Mouse (Mus musculus) intestine, embryonic 14.5 days (tissue): ENCODE measurements around the gene Olfr1257. TPM values are rescaled to one million over a fixed set of nuclear protein-coding genes. Genes with fewer than 3 reads are reported as not detected.
"Not testable (repeated sequence)": the region's sequence is repeated elsewhere in the genome, so short reads cannot be mapped to it uniquely, and the experiment has no call there.

Source experiments
- ATAC-seq: fragments of 200-750 bp; cut with Nextera tagmentation; replicated peaks from 2 replicates; pipeline ENCODE4 v1.8.0; 2017; ENCODE audit warnings: low read depth, moderate number of reproducible peaks, moderate TSS enrichment, moderate library complexity; ENCODE audit not compliant: low FRiP score, low TSS enrichment
- DNase-seq: peaks from one replicate; pipeline ENCODE4 v3.0.0-alpha.2; 2018; ENCODE audit warnings: low spot score
- H3K27ac ChIP-seq: fragments of 300-500 bp; sonication (generic); 2 replicates; pipeline ENCODE4 v1.5.1; 2014; ENCODE audit warnings: low read depth, mild to moderate bottlenecking, control low read depth
- H3K27me3 ChIP-seq: fragments of 300-500 bp; sonication (generic); replicated peaks from 2 replicates; pipeline ENCODE4 v1.6.1; 2014; ENCODE audit warnings: low read length, control low read depth; ENCODE audit not compliant: control insufficient read depth, insufficient read depth
- H3K36me3 ChIP-seq: fragments of 300-500 bp; sonication (generic); 2 replicates; pipeline ENCODE4 v1.6.1; 2014; ENCODE audit warnings: low read length, control low read depth; ENCODE audit not compliant: control insufficient read depth, insufficient read depth
- H3K4me1 ChIP-seq: fragments of 300-500 bp; sonication (generic); replicated peaks from 2 replicates; pipeline ENCODE4 v1.6.1; 2014; ENCODE audit warnings: low read length, control low read depth, mixed read lengths; ENCODE audit not compliant: control insufficient read depth, insufficient read depth
- H3K4me2 ChIP-seq: fragments of 300-500 bp; sonication (generic); 2 replicates; pipeline ENCODE4 v1.6.1; 2014; ENCODE audit warnings: low read length
- H3K4me3 ChIP-seq: fragments of 300-500 bp; sonication (generic); 2 replicates; pipeline ENCODE4 v1.5.1; 2014; ENCODE audit warnings: low read depth, low read length, control low read depth, mixed read lengths
- H3K9ac ChIP-seq: fragments of 300-500 bp; sonication (generic); 2 replicates; pipeline ENCODE4 v1.6.1; 2014; ENCODE audit warnings: mild to moderate bottlenecking, low read length
- H3K9me3 ChIP-seq: fragments of 300-500 bp; sonication (generic); 2 replicates; pipeline ENCODE4 v1.6.1; 2016; ENCODE audit warnings: low read length, control low read depth; ENCODE audit not compliant: control insufficient read depth
- WGBS: fragments of 180-500 bp; shearing (Covaris S2); extraction: QIAGEN DNeasy Blood & Tissue Kit; methylation state at CpG from one replicate; pipeline ENCODE4 v1.1.7; 2014; 5-methylcytosine and 5-hydroxymethylcytosine counted together
- polyA plus RNA-seq: library from polyadenylated mRNA; unstranded; fragments of >200 nt; fragmentation: Nextera tagmentation; extraction: Ambion mirVana; gene quantifications from 2 replicates; pipeline ENCODE4 v1.2.1, GENCODE M21; 2014

Olfr1257 gene
- 0.17 TPM in 1 of 2 replicates, not detected in the other for polyA plus RNA-seq

DNA sequence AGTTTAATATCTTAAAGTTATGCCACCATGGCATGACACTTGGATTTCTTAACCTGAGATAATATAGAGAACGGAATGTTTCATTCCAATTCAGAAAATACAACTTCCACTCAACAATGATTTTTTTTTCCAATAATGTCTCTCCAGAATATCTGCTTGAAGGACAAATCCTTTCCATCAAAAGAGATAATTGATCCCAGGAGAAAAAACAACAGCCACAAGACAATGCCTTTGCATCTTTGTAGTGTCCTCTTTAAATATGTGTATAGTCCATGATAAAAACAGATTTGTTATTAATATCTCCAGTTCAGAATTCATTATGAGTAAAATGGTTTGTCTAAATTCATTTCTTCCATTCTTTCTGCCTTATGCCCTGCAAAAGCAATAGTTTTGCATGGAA lies at the start of gene Olfr1257:
Gene Olfr1257 (plus strand): TSS at position 301 of the 400 bp plus-strand sequence.
- no peak for DNase-seq
- H3K27ac ChIP-seq, result no peak within 1 kb of the TSS
- no peak within 1 kb of the TSS for H3K4me3 ChIP-seq
- no peak within 1 kb of the TSS for H3K9ac ChIP-seq
- no peaks in the 10 kb centered on the region for H3K36me3 ChIP-seq
- no peaks in the 10 kb centered on the region for H3K27me3 ChIP-seq
- no peaks in the 10 kb centered on the region for H3K4me1 ChIP-seq
- no peak for ATAC-seq
- 84% methylated on average over 1 of the region's 1 CpGs for WGBS
- H3K4me2 ChIP-seq, result no peak within 1 kb of the TSS
- H3K9me3 ChIP-seq, result no peaks in the 10 kb centered on the region

DNA sequence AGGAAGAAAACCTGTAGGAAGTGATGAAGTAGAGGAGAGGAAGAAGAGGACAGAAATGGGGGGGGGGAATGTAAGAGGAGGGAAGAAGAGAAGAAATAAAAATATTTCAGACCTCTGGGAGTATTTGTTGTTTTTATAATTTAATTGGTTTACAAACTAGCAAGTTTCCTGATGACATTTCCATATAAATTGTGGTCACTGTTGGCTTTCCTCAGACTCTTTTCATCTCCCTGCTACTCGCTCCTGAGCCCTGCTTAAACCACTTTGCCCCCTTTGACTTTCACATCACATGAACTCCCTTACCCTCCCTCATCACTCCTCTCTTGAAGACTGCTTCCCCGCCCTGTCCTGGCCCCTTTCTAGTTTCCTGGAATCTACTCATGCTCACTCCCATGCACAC lies 36.8 kb upstream of the Olfr1257 start, which contains the start of gene Olfr1256:
Gene Olfr1256 (minus strand): TSS at position 101 of the 400 bp plus-strand sequence.
- Histone ChIP-seq H3K27ac (no peak within 1 kb of the TSS), H3K9me3 (no peaks in the 10 kb centered on the region), H3K4me1 (no peaks in the 10 kb centered on the region), H3K4me2 (no peak within 1 kb of the TSS), H3K9ac (no peak within 1 kb of the TSS), H3K4me3 (no peak within 1 kb of the TSS), H3K36me3 (no peaks in the 10 kb centered on the region), H3K27me3 (no peaks in the 10 kb centered on the region)
- ATAC-seq, result no peak
- DNase-seq, result no peak
- WGBS, result 40% methylated on average over 2 of the region's 2 CpGs

DNA sequence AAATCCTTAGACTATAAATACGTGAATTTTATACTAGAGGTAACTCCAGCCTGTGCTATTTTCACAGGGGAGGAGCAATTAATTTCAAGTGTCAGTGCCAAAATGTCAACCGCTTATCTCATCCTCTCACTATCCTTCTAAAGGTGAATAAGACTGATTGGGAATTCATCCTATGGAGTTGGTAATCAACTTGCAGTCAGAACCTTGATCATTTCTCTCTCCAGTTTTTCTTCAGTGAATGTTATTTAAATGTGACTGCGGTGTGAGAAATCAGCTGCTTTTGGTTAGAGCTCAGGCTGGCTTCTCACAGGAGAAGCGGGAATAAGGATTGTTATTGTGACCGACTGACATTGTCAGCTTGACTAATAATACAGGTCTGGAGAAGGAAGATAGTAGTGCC lies 30.1 kb upstream of the Olfr1257 start, which contains the start of gene Olfr48:
Gene Olfr48 (minus strand): TSS at position 101 of the 400 bp plus-strand sequence.
- H3K9me3 ChIP-seq, result no peaks in the 10 kb centered on the region
- H3K4me1 ChIP-seq, result no peaks in the 10 kb centered on the region
- H3K27me3 ChIP-seq, result no peaks in the 10 kb centered on the region
- H3K9ac ChIP-seq, result no peak within 1 kb of the TSS
- ATAC-seq (no peak), DNase-seq (no peak)
- no peak within 1 kb of the TSS for H3K27ac ChIP-seq
- no peak within 1 kb of the TSS for H3K4me2 ChIP-seq
- H3K36me3 ChIP-seq, result no peaks in the 10 kb centered on the region
- H3K4me3 ChIP-seq, result no peak within 1 kb of the TSS
- 81% methylated on average over 5 of the region's 5 CpGs for WGBS

DNA sequence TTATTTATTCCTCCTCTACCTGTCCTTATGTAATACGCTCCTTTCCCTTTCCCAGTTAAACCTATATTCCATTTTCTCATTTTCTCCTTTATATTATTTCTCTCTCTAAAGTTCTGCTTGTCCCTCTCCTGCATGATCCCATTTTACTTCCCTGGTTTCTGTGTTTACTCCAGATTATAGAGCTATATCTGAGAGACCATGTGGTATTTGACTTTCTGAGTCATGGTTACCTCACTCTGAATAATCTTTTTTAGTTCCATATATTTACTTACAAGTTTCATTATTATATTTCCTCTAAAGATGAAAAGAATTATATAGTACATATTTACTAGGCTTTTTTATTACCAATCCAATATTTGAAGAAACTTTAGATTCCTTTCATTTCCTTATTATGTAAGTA lies 29.0 kb upstream of the Olfr1257 start:
- 88% methylated on average over 1 of the region's 1 CpGs for WGBS
- Histone ChIP-seq H3K4me2 (no peak overlapping the region), H3K4me1 (no peaks in the 10 kb centered on the region), H3K27me3 (no peaks in the 10 kb centered on the region), H3K4me3 (no peak overlapping the region), H3K9ac (no peak overlapping the region), H3K9me3 (no peaks in the 10 kb centered on the region), H3K36me3 (no peaks in the 10 kb centered on the region), H3K27ac (no peak overlapping the region)
- no peak for ATAC-seq
- DNase-seq, result no peak

DNA sequence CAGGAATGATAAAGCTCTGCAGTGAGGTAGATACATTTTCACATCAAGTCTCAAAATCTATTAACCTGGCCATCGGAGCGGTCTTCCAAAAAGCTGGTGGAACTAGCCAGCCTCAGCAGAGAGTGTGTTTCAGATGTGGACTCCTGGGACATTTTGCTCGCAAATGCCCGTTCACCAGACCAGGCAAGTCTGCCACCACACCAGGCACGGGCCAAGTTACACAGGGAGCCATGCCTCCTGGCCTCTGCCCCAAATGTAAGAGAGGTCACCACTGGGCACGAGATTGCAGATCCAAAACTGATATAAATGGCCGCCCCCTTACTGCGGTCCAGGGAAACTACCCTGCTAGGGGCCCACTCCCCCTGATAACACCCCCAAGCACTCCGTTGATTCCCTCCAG lies 34.4 kb downstream of the Olfr1257 start:
- WGBS, result 86% methylated on average over 9 of the region's 9 CpGs
- not testable (repeated sequence) for H3K4me1 ChIP-seq, ATAC-seq, H3K36me3 ChIP-seq, H3K4me3 ChIP-seq, H3K4me2 ChIP-seq, H3K27me3 ChIP-seq, DNase-seq, H3K27ac ChIP-seq, H3K9ac ChIP-seq, H3K9me3 ChIP-seq

DNA sequence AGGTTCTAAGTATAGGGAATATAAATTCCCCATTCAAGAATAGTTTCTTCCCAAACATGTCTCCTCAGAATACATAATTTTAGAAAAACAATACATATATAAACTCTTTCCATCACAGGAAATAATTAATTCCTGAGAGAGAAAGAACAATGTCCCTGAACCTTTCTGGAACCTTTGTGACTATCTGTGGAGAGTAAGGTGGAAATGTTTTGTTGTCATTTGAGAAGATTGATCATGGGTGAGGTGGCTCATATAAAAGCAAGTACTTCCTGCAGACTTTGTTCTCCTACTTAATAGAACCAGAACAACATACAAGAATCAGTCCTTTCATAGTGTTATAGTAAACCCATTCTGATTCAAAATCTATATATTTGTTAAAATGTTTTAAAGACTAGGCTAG lies 48.8 kb downstream of the Olfr1257 start, which contains the start of gene Olfr1258:
Gene Olfr1258 (plus strand): TSS at position 301 of the 400 bp plus-strand sequence.
- no peak within 1 kb of the TSS for H3K4me2 ChIP-seq
- H3K4me1 ChIP-seq, result no peaks in the 10 kb centered on the region
- H3K9ac ChIP-seq, result no peak within 1 kb of the TSS
- no peak for ATAC-seq
- H3K9me3 ChIP-seq, result no peaks in the 10 kb centered on the region
- H3K4me3 ChIP-seq, result no peak within 1 kb of the TSS
- no peaks in the 10 kb centered on the region for H3K36me3 ChIP-seq
- no peaks in the 10 kb centered on the region for H3K27me3 ChIP-seq
- H3K27ac ChIP-seq, result no peak within 1 kb of the TSS
- DNase-seq, result no peak

Other genes with a start within 250 kb of the Olfr1257 start
- gene Olfr1249, start 243.5 kb upstream of the Olfr1257 start, polyA plus RNA-seq, result not detected in 2 replicates
- not detected in 2 replicates for gene Olfr1250, start 217.0 kb upstream of the Olfr1257 start, polyA plus RNA-seq
- not detected in 2 replicates for gene Olfr1251, start 206.5 kb upstream of the Olfr1257 start, polyA plus RNA-seq
- gene Olfr1252, start 153.4 kb upstream of the Olfr1257 start, polyA plus RNA-seq, result not detected in 2 replicates
- not detected in 2 replicates for gene Olfr1253, start 121.3 kb upstream of the Olfr1257 start, polyA plus RNA-seq
- not detected in 2 replicates for gene Olfr1254, start 84.8 kb upstream of the Olfr1257 start, polyA plus RNA-seq
- gene Olfr1255, start 66.4 kb upstream of the Olfr1257 start, polyA plus RNA-seq, result not detected in 2 replicates
- not detected in 2 replicates for gene Olfr1256, start 36.9 kb upstream of the Olfr1257 start, polyA plus RNA-seq
- gene Olfr48, start 30.2 kb upstream of the Olfr1257 start, polyA plus RNA-seq, result not detected in 2 replicates
- gene Olfr1258, start 48.9 kb downstream of the Olfr1257 start, polyA plus RNA-seq, result not detected in 2 replicates
- not detected in 2 replicates for gene Olfr1259, start 70.2 kb downstream of the Olfr1257 start, polyA plus RNA-seq
- gene Olfr1260, start 95.9 kb downstream of the Olfr1257 start, polyA plus RNA-seq, result not detected in 2 replicates
- gene Olfr1261, start 112.8 kb downstream of the Olfr1257 start, polyA plus RNA-seq, result not detected in 2 replicates
- not detected in 2 replicates for gene Olfr1262, start 121.7 kb downstream of the Olfr1257 start, polyA plus RNA-seq
- not detected in 2 replicates for gene Olfr1263, start 133.7 kb downstream of the Olfr1257 start, polyA plus RNA-seq
- not detected in 2 replicates for gene Olfr1264, start 147.1 kb downstream of the Olfr1257 start, polyA plus RNA-seq
- gene Olfr1265, start 156.9 kb downstream of the Olfr1257 start, polyA plus RNA-seq, result not detected in 2 replicates
- gene Olfr140, start 185.2 kb downstream of the Olfr1257 start, polyA plus RNA-seq, result not detected in 2 replicates
- gene Olfr1269, start 243.0 kb downstream of the Olfr1257 start, polyA plus RNA-seq, result not detected in 2 replicates